Mouse (Mus musculus) neural tube, embryonic 11.5 days (tissue): ENCODE results near the gene H2afy. TPM values are rescaled to one million over a fixed set of nuclear protein-coding genes. Genes with fewer than 3 reads are reported as not detected.

ENCODE experiments used
- ATAC-seq: fragments of 200-750 bp; cut with Nextera tagmentation; 2 replicates; pipeline ENCODE4 v1.8.0; 2017; ENCODE audit warnings: moderate number of reproducible peaks, mild to moderate bottlenecking, moderate TSS enrichment, moderate library complexity; ENCODE audit not compliant: insufficient read depth, low FRiP score, low TSS enrichment
- DNase-seq: peaks from one replicate; pipeline ENCODE4 v3.0.0-alpha.2; 2015; ENCODE audit warnings: low spot score
- H3K27ac ChIP-seq: fragments of 300-500 bp; sonication (generic); 2 replicates; pipeline ENCODE4 v1.5.1; 2014; ENCODE audit warnings: low read depth, mild to moderate bottlenecking, low read length
- H3K27me3 ChIP-seq: fragments of 300-500 bp; sonication (generic); 2 replicates; pipeline ENCODE4 v1.6.1; 2014; ENCODE audit warnings: mild to moderate bottlenecking, low read length, mixed read lengths; ENCODE audit not compliant: control insufficient read depth, insufficient read depth
- H3K36me3 ChIP-seq: fragments of 300-500 bp; sonication (generic); 2 replicates; pipeline ENCODE4 v1.6.1; 2014; ENCODE audit warnings: mild to moderate bottlenecking, low read length, moderate library complexity, mixed read lengths; ENCODE audit not compliant: control insufficient read depth, insufficient read depth
- H3K4me1 ChIP-seq: fragments of 300-500 bp; sonication (generic); 2 replicates; pipeline ENCODE4 v1.6.1; 2014; ENCODE audit warnings: low read length, mixed read lengths; ENCODE audit not compliant: control insufficient read depth, insufficient read depth
- H3K4me2 ChIP-seq: fragments of 300-500 bp; sonication (generic); 2 replicates; pipeline ENCODE4 v1.6.1; 2014; ENCODE audit warnings: low read depth, mild to moderate bottlenecking, moderate library complexity
- H3K4me3 ChIP-seq: fragments of 300-500 bp; sonication (generic); 2 replicates; pipeline ENCODE4 v1.5.1; 2014; ENCODE audit warnings: low read depth, low read length
- H3K9ac ChIP-seq: fragments of 300-500 bp; sonication (generic); 2 replicates; pipeline ENCODE4 v1.6.1; 2014; ENCODE audit warnings: mild to moderate bottlenecking, low read length
- H3K9me3 ChIP-seq: fragments of 300-500 bp; sonication (generic); 2 replicates; pipeline ENCODE4 v1.6.1; 2016; ENCODE audit warnings: low read length; ENCODE audit not compliant: control insufficient read depth
- WGBS: fragments of 180-500 bp; shearing (Covaris S2); extraction: QIAGEN DNeasy Blood & Tissue Kit; methylation state at CpG from one replicate; pipeline ENCODE4 v1.1.7; 2014; 5-methylcytosine and 5-hydroxymethylcytosine counted together
- polyA plus RNA-seq: library from polyadenylated mRNA; unstranded; fragments of >200 nt; fragmentation: Nextera tagmentation; extraction: Ambion mirVana; gene quantifications from 2 replicates; pipeline ENCODE4 v1.2.1, GENCODE M21; 2014

Gene H2afy
- polyA plus RNA-seq, 1 experiment from 2014 or later, result 613 TPM

GRCm38 (mm10) chr13:56125632-56126031, 10.5 kb downstream of the H2afy start:
- Histone ChIP-seq H3K27ac (no peak overlapping the region), H3K9me3 (no peaks in the 10 kb centered on the region), H3K36me3 (peaks cover 49% of the 10 kb centered on the region), H3K27me3 (no peaks in the 10 kb centered on the region), H3K4me1 (no peaks in the 10 kb centered on the region), H3K4me3 (no peak overlapping the region), H3K4me2 (no peak overlapping the region), H3K9ac (no peak overlapping the region)
- no peak for ATAC-seq
- no peak for DNase-seq
- 95% methylated on average over 10 of the region's 10 CpGs for WGBS

GRCm38 (mm10) chr13:56123075-56123474, 13.1 kb downstream of the H2afy start:
- ATAC-seq (no peak), DNase-seq (no peak)
- Histone ChIP-seq H3K9ac (no peak overlapping the region), H3K4me2 (no peak overlapping the region), H3K27ac (no peak overlapping the region), H3K4me3 (no peak overlapping the region), H3K9me3 (no peaks in the 10 kb centered on the region), H3K4me1 (no peaks in the 10 kb centered on the region), H3K36me3 (peaks cover 40% of the 10 kb centered on the region), H3K27me3 (no peaks in the 10 kb centered on the region)
- 90% methylated on average over 5 of the region's 5 CpGs for WGBS

GRCm38 (mm10) chr13:56117991-56118765, 18.0 kb downstream of the H2afy start:
- ATAC-seq (no peak), DNase-seq (no peak)
- no peak overlapping the region for H3K9ac ChIP-seq
- WGBS, result 83% methylated on average over 9 of the region's 9 CpGs
- no peaks in the 10 kb centered on the region for H3K9me3 ChIP-seq
- H3K4me2 ChIP-seq, result no peak overlapping the region
- no peak overlapping the region for H3K27ac ChIP-seq
- H3K4me1 ChIP-seq, result 0 out of 2 replicates have a peak, but pooled peaks cover 3% of the 10 kb centered on the region
- H3K4me3 ChIP-seq, result no peak overlapping the region
- H3K27me3 ChIP-seq, result no peaks in the 10 kb centered on the region
- H3K36me3 ChIP-seq, result peaks cover 8% of the 10 kb centered on the region; the same call in 1 of the 2 replicates

GRCm38 (mm10) chr13:56115906-56116305, 20.3 kb downstream of the H2afy start:
- no peak for ATAC-seq

GRCm38 (mm10) chr13:56115386-56115785, 20.8 kb downstream of the H2afy start:
- H3K27ac ChIP-seq, result no peak overlapping the region
- no peaks in the 10 kb centered on the region for H3K9me3 ChIP-seq
- 69% methylated on average over 9 of the region's 9 CpGs for WGBS

More at GRCm38 (mm10) chr13:56115906-56116305, 20.3 kb downstream of the H2afy start:
- Histone ChIP-seq H3K4me2 (no peak overlapping the region), H3K27me3 (no peaks in the 10 kb centered on the region), H3K27ac (no peak overlapping the region), H3K9me3 (no peaks in the 10 kb centered on the region), H3K9ac (no peak overlapping the region), H3K4me3 (no peak overlapping the region), H3K4me1 (peaks cover 16% of the 10 kb centered on the region), H3K36me3 (peaks cover 2% of the 10 kb centered on the region; the same call in 1 of the 2 replicates)
- WGBS, result 63% methylated on average over 3 of the region's 3 CpGs
- DNase-seq, result no peak

GRCm38 (mm10) chr13:56113431-56114248, 22.5 kb downstream of the H2afy start:
- WGBS, result 78% methylated on average over 19 of the region's 19 CpGs
- Histone ChIP-seq H3K9me3 (no peaks in the 10 kb centered on the region), H3K27me3 (no peaks in the 10 kb centered on the region), H3K9ac (no peak overlapping the region), H3K27ac (no peak overlapping the region), H3K4me1 (peaks cover 21% of the 10 kb centered on the region), H3K36me3 (no peaks in the 10 kb centered on the region), H3K4me2 (no peak overlapping the region), H3K4me3 (no peak overlapping the region)
- ATAC-seq (no peak), DNase-seq (no peak)

More at GRCm38 (mm10) chr13:56115386-56115785, 20.8 kb downstream of the H2afy start:
- Histone ChIP-seq H3K4me3 (no peak overlapping the region), H3K27me3 (no peaks in the 10 kb centered on the region), H3K36me3 (no peaks in the 10 kb centered on the region), H3K9ac (no peak overlapping the region), H3K4me1 (peaks cover 18% of the 10 kb centered on the region), H3K4me2 (no peak overlapping the region)
- ATAC-seq, result no peak
- DNase-seq, result no peak

GRCm38 (mm10) chr13:56112980-56113379, 23.2 kb downstream of the H2afy start:
- H3K9me3 ChIP-seq, result no peaks in the 10 kb centered on the region
- H3K4me1 ChIP-seq, result peaks cover 21% of the 10 kb centered on the region
- H3K36me3 ChIP-seq, result no peaks in the 10 kb centered on the region
- 39% methylated on average over 13 of the region's 13 CpGs for WGBS
- H3K9ac ChIP-seq, result no peak overlapping the region
- no peak for DNase-seq
- no peak overlapping the region for H3K4me2 ChIP-seq
- no peak overlapping the region for H3K4me3 ChIP-seq
- no peak for ATAC-seq
- no peaks in the 10 kb centered on the region for H3K27me3 ChIP-seq
- no peak overlapping the region for H3K27ac ChIP-seq

GRCm38 (mm10) chr13:56112496-56112895, 23.7 kb downstream of the H2afy start:
- Histone ChIP-seq H3K9me3 (no peaks in the 10 kb centered on the region), H3K4me2 (no peak overlapping the region), H3K9ac (no peak overlapping the region), H3K36me3 (no peaks in the 10 kb centered on the region), H3K4me3 (no peak overlapping the region), H3K27me3 (no peaks in the 10 kb centered on the region), H3K4me1 (peaks cover 21% of the 10 kb centered on the region), H3K27ac (no peak overlapping the region)
- DNase-seq (no peak), ATAC-seq (no peak)
- WGBS, result 21% methylated on average over 4 of the region's 4 CpGs
